Mouse (Mus musculus): ENCODE measurements around the gene Slc25a15.

DNA sequence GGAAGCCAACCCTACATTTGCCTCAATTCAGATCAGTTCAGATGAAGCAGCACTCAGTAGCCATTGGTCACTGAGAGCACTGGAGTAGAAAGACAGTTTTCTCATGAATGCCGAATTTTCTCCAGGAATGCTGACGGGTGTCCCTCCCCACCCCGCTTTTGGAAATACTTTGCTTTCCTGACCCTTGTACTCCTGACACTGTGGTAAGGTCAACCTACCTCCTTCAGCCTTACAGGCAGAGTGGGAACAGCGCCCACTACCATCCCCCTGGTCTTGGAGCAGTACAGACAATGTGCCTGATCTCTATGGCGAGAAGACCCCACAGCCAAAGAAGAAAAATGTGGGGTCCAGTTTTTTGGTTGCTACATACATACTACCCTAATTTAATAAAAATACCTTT is 22.1 kb downstream of the Slc25a15 start:
- TF ChIP-seq CTCF (conservative IDR thresholded peaks at IDR 0.05; ENCODE audit: low read length) (no peak), POU5F1 (IDR thresholded peaks at IDR 0.05; ENCODE audit: borderline replicate concordance, low read length) (no peak), NANOG (IDR thresholded peaks at IDR 0.05; ENCODE audit: borderline replicate concordance, low read length) (no peak)
